ENCODE assay signal across 14 mouse cellular contexts in the genomic region with DNA sequence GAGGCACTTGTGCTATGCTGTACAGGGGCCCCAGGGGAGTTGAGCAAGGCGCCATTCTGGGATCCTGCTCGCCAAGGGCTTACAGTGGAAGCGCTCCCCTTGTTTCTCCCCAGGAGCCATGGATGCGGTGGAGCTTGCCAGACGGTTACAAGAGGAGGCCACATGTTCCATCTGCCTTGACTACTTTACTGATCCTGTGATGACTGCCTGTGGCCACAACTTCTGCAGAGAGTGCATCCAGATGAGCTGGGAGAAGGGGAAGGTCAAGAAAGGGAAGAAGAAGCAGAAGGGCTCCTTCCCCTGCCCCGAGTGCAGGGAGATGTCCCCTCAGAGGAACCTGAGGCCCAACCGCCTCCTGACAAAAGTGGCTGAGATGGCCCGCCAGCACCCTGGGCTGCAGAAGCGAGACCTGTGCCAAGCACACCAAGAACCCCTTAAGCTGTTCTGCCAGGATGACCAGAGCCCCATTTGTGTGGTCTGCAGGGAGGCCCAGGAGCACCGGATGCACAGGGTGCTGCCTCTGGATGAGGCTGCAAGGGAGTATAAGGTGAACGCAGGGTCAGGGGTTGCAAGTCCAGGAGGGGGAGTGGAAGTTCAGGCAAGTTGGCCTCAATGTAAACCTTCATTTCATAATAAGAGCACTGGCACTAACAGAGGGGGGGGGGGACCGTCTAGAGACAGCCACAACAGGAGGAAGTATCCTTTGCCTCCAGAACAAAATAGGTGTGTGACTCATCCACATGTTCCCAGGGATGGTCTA. TPM values are rescaled to one million over a fixed set of nuclear protein-coding genes. Genes with fewer than 3 reads are reported as not detected.
DNase-seq lines count a peak whose midpoint lies in the region; ATAC-seq lines count a peak whose summit lies in the region.
"Had no signal": no experiment of that assay in that cellular context is flagged by ENCODE, and none has a peak within 500 bp of the region (broad histone marks: within the 10 kb centered on the region; RNA-seq: fewer than 3 reads in every experiment).

No protein-coding gene starts in this region.

- 0 out of 2 replicates have a peak, but pooled peaks cover 4% of the 10 kb centered on the region for H3K9me3 ChIP-seq in heart, embryonic 10.5 days
- no peaks in the 10 kb centered on the region for H3K9me3 ChIP-seq in liver, embryonic 11.5 days (ENCODE audit: control insufficient read depth, low read length)
- peaks cover 3% of the 10 kb centered on the region; the same call in 1 of the 2 replicates for H3K9me3 ChIP-seq in liver, embryonic 16.5 days (replicated peaks; ENCODE audit: control insufficient read depth, low read length)
- H3K9me3 ChIP-seq: heart, embryonic 15.5 days had no signal

- ATAC-seq in liver, embryonic 11.5 days (replicated peaks; ENCODE audit: low FRiP score): no peak
- 0 out of 2 replicates have a peak, but pooled peaks have one; percentile 33 for ATAC-seq in liver, embryonic 16.5 days (ENCODE audit: low read depth)
- ATAC-seq in frontal cortex, adult (ENCODE audit: low TSS enrichment): no peak
- ATAC-seq: midbrain, embryonic 13.5 days had no signal

- peak overlapping the region; percentile 27; the same call in 1 of the 2 replicates for H3K4me2 ChIP-seq in liver, embryonic 11.5 days
- no peak overlapping the region for H3K4me2 ChIP-seq in liver, embryonic 16.5 days (ENCODE audit: low read depth, low read length)
- H3K4me2 ChIP-seq: heart, embryonic 15.5 days; lung, embryonic 14.5 days; midbrain, embryonic 13.5 days had no signal

- H3K4me1 ChIP-seq in heart, embryonic 10.5 days: peaks cover 34% of the 10 kb centered on the region
- H3K4me1 ChIP-seq in liver, embryonic 11.5 days (replicated peaks; ENCODE audit: control insufficient read depth, insufficient read depth, low read length): 0 out of 2 replicates have a peak, but pooled peaks cover 9% of the 10 kb centered on the region
- H3K4me1 ChIP-seq in liver, embryonic 16.5 days (ENCODE audit: control insufficient read depth, low read depth, low read length): peaks cover 17% of the 10 kb centered on the region

- no peak for DNase-seq in heart, embryonic 10.5 days (ENCODE audit: low spot score)
- no peak for DNase-seq in heart, adult 9 months (ENCODE audit: low spot score in 2 of 2)
- DNase-seq in liver, embryonic 11.5 days (ENCODE audit: low spot score): no peak
- no peak for DNase-seq in liver
- DNase-seq in ZHBTc4 (ENCODE audit: low read depth, low spot score): peak; percentile 59
- DNase-seq in kidney, adult 8-10 months: no peak
- DNase-seq: B cell, adult 2 months; cerebellum, adult 8-10 months; kidney, adult 18-20 months; lung, embryonic 14.5 days had no signal

- no peak overlapping the region for H3K9ac ChIP-seq in liver, embryonic 11.5 days (ENCODE audit: low read depth, low read length)
- H3K9ac ChIP-seq in liver, embryonic 16.5 days (ENCODE audit: low read depth, low read length): no peak overlapping the region
- H3K9ac ChIP-seq: heart, embryonic 15.5 days; lung, embryonic 14.5 days; midbrain, embryonic 13.5 days had no signal

- peak overlapping the region; percentile 64 for H3K27ac ChIP-seq in heart, embryonic 10.5 days
- H3K27ac ChIP-seq in liver, embryonic 11.5 days (ENCODE audit: low read depth, low read length): no peak overlapping the region
- no peak overlapping the region for H3K27ac ChIP-seq in liver, embryonic 16.5 days (ENCODE audit: low read length)
- H3K27ac ChIP-seq: heart, embryonic 15.5 days; midbrain, embryonic 13.5 days had no signal

- peak overlapping the region; percentile 27; the same call in 1 of the 2 replicates for H3K4me3 ChIP-seq in heart, embryonic 10.5 days
- H3K4me3 ChIP-seq in liver, embryonic 11.5 days (ENCODE audit: low read depth, low read length): no peak overlapping the region
- no peak overlapping the region for H3K4me3 ChIP-seq in liver, embryonic 16.5 days (ENCODE audit: low read depth, low read length)
- H3K4me3 ChIP-seq: heart, embryonic 15.5 days; midbrain, embryonic 13.5 days had no signal

- peaks cover 31% of the 10 kb centered on the region for H3K27me3 ChIP-seq in heart, embryonic 10.5 days (ENCODE audit: insufficient read depth, poor library complexity, severe bottlenecking)
- peaks cover 20% of the 10 kb centered on the region for H3K27me3 ChIP-seq in liver, embryonic 11.5 days (replicated peaks; ENCODE audit: control insufficient read depth, insufficient read depth, low read length)
- peaks cover 15% of the 10 kb centered on the region for H3K27me3 ChIP-seq in liver, embryonic 16.5 days (ENCODE audit: control insufficient read depth, insufficient read depth, low read depth, low read length)

- H3K36me3 ChIP-seq in heart, embryonic 10.5 days: peaks cover 7% of the 10 kb centered on the region
- no peaks in the 10 kb centered on the region for H3K36me3 ChIP-seq in liver, embryonic 11.5 days (ENCODE audit: control insufficient read depth, insufficient read depth, low read length)
- no peaks in the 10 kb centered on the region for H3K36me3 ChIP-seq in liver, embryonic 16.5 days (ENCODE audit: control insufficient read depth, insufficient read depth)
- H3K36me3 ChIP-seq: heart, embryonic 15.5 days had no signal

- WGBS in heart, embryonic 10.5 days: 42% methylated on average over 12 of the region's 12 CpGs
- 41% methylated on average over 12 of the region's 12 CpGs for WGBS in liver, embryonic 11.5 days
- 43% methylated on average over 12 of the region's 12 CpGs for WGBS in liver, embryonic 16.5 days (ENCODE audit: insufficient replicate concordance)

RNA-seq across cellular contexts. Expression of a gene that starts 10.7 kb away (rescaled TPM):
- 15.5 and 15.9 TPM in 2 replicates for polyA plus RNA-seq in heart, embryonic 10.5 days (2016; fragmentation: Nextera tagmentation; extraction: Ambion mirVana)
- 12.0 and 14.5 TPM in 2 replicates for polyA plus RNA-seq in liver, embryonic 11.5 days (2014; fragmentation: Nextera tagmentation; extraction: Ambion mirVana)
- polyA plus RNA-seq in liver, embryonic 16.5 days (2015; fragmentation: Nextera tagmentation; extraction: Ambion mirVana): 21.2 and 24.4 TPM in 2 replicates

RNA-seq across cellular contexts. Expression of a gene that starts 10.7 kb away (rescaled TPM):
- 0.75 and 0.79 TPM in 2 replicates for polyA plus RNA-seq in heart, embryonic 10.5 days (2016; fragmentation: Nextera tagmentation; extraction: Ambion mirVana)
- polyA plus RNA-seq in liver, embryonic 11.5 days (2014; fragmentation: Nextera tagmentation; extraction: Ambion mirVana): 0.23 and 0.38 TPM in 2 replicates
- 0.15 and 0.19 TPM in 2 replicates for polyA plus RNA-seq in liver, embryonic 16.5 days (2015; fragmentation: Nextera tagmentation; extraction: Ambion mirVana)

RNA-seq across cellular contexts. Expression of a gene that starts 12.7 kb away (rescaled TPM):
- 24.0 and 31.4 TPM in 2 replicates for polyA plus RNA-seq in heart, embryonic 10.5 days (2016; fragmentation: Nextera tagmentation; extraction: Ambion mirVana)
- 17.3 and 17.8 TPM in 2 replicates for polyA plus RNA-seq in liver, embryonic 11.5 days (2014; fragmentation: Nextera tagmentation; extraction: Ambion mirVana)
- polyA plus RNA-seq in liver, embryonic 16.5 days (2015; fragmentation: Nextera tagmentation; extraction: Ambion mirVana): 8.2 and 8.7 TPM in 2 replicates

RNA-seq across cellular contexts. Expression of a gene that starts 16.5 kb away (rescaled TPM):
- polyA plus RNA-seq in heart, embryonic 10.5 days (2016; fragmentation: Nextera tagmentation; extraction: Ambion mirVana): 4.8 and 9.8 TPM in 2 replicates
- 6.3 and 6.9 TPM in 2 replicates for polyA plus RNA-seq in liver, embryonic 11.5 days (2014; fragmentation: Nextera tagmentation; extraction: Ambion mirVana)
- 17.9 and 22.4 TPM in 2 replicates for polyA plus RNA-seq in liver, embryonic 16.5 days (2015; fragmentation: Nextera tagmentation; extraction: Ambion mirVana)

RNA-seq across cellular contexts. Expression of a gene that starts 26.5 kb away (rescaled TPM):
- 169 and 213 TPM in 2 replicates for polyA plus RNA-seq in heart, embryonic 10.5 days (2016; fragmentation: Nextera tagmentation; extraction: Ambion mirVana)
- polyA plus RNA-seq in liver, embryonic 11.5 days (2014; fragmentation: Nextera tagmentation; extraction: Ambion mirVana): 229 and 240 TPM in 2 replicates
- 74.5 and 81.7 TPM in 2 replicates for polyA plus RNA-seq in liver, embryonic 16.5 days (2015; fragmentation: Nextera tagmentation; extraction: Ambion mirVana)
